Mouse (Mus musculus): ENCODE measurements around the gene Klhl32.
"Not testable (repeated sequence)": the region's sequence is repeated elsewhere in the genome, so short reads cannot be mapped to it uniquely, and the experiment has no call there.

The Klhl32 gene

DNA sequence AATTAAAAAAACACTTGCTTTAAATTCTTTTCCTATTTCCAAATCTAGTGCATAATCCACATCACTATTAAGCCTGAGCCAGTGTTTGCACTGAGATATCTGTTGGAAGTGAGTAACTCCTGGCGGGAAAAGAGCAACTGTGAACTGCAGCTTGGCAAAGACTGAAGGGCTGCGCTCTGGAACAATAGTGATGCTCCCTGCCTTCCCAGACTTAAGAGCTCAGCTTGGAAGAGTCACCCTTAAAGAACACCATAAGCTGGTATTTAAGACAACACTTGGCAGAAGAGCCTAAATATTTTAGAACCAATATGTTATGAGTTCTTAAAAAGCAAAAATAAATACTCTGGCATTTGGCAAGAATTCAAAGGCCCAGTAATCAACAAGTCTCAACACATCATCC lies 55.7 kb downstream of the Klhl32 start:
- no peak for DNase-seq (ENCODE audit: low read depth, low spot score)

DNA sequence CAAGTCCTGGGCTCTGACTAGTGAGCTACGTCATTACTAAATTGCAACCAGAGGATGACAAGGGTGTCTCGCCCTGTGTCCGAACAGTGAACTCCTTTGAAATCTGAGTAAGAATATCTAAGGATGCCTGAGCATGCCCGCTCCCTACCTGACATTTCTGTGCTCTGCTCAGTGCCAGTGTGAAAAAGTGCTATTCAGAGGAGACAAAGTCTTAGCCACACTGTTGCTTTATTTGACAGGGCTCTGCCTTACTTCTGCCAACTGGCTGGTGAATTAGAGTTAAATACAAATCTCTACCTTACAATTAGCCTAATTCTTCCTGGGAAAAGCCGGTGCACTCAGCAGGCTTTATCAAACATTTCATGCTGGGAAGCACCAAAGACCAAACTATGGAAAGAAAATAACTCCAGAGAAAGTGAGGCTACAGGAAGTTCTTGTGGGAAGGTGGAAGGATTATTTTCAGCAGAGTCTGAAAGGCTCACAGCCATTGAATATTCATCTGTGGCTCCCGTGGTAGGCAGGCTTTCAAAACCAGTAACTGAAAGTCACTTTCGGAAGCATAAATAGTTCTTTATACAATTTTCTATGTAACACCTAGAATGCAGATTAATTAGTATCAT lies 57.1 kb downstream of the Klhl32 start:
- DNase-seq (ENCODE audit: low read depth, low spot score): no peak

DNA sequence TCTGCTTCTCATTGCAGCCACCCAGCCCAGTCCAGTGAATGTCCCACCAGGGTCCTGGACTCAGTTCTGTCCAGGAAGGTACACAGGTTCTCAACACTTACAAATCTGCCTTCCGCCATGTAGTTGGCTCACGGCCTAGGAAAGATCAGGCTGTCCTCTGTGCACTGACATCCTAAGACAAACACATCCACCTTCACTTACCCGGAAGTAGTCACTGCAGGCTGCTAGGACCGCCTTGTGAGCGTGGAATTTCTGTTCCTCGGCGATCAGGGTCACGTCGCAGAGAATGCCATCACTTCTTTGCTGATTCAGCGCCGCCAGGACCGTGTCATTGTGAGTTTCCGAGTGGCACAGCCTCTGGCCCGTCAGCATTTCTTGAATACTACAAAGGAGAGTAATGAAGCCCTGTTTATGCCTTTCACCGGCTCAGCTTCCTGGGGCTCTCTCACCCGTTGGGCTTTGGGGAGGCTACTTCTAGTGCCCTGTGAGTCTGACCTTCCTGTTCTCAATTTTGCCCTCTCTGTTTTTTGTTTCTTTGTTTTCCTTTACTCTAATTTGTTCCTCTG lies 58.4 kb downstream of the Klhl32 start:
- DNase-seq (ENCODE audit: low read depth, low spot score): peak; percentile 54

DNA sequence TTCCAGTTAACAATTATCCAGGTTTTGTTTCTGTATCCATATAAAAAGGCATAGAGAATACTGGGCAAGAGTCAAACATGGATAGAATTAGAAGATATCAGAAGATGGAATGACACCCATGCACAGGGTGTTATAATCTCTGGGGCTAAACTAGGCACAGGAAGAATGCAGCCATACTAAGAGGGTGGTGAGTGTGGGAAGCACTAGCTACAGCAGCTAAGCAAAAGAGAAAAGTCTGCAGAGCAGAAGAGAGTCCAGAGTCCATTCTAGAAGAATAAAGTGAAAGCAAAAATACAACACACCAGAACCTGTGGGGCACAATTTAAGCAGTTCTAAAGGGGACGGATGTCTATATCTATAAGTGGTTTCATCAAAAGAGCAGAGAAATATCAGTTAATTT lies 61.6 kb downstream of the Klhl32 start:
- DNase-seq (ENCODE audit: low read depth, low spot score): no peak

DNA sequence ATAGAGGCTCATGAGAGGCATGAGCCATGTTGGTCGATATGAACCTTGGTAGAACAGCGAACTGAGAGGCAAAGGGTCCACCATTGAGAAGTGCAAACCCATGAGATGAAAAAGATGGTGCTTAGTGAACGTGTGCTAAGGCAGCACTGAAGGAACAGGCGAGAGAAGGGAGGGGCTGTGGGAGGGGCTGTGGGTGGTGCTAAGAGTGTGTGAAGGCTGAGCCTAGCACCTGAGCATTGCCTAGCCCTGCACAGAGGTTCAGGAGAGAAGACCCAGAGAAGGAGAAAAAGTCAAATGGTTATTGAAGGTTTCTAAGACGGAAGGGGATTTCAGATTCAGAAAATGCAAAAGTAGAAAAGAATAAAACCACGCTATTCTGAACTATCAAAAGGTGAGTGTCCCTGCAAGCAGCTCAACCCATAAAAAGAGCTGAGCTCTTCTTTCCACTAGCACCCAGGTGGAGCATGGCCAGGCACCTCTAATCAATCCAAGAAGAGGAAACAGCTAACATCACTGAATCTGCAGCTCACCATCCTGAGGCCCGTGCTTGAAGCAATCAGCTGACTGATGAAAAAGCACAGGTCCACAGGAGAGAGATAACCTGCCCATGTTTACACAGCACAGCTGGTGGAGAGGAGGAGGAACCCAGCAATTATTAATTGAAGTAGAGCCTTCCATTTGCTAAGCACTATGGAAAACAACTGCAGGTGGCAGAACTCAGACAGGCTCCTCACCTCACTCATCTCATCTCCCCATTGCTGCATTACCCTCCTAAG lies 65.0 kb downstream of the Klhl32 start:
- DNase-seq (ENCODE audit: low read depth, low spot score): no peak

DNA sequence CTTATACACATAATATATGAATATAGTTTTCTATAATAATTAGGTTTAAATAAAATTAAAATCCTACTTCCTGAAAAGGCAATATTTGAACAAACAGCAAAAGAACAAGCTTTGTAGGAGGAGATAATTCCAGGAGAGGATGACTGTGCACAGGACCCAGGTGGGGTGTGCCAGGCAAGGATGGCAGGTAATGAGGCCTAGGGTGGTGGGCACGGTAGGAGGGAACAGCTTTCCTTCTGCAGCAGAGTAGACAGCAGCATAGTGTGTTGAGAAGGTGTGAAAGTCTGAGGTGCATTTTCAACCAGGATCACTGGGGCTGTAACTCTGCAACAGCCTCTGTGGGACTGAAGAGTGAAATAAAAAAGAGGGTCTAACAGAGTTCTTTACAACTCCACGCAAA lies 85.0 kb downstream of the Klhl32 start:
- DNase-seq (ENCODE audit: low read depth, low spot score): no peak

DNA sequence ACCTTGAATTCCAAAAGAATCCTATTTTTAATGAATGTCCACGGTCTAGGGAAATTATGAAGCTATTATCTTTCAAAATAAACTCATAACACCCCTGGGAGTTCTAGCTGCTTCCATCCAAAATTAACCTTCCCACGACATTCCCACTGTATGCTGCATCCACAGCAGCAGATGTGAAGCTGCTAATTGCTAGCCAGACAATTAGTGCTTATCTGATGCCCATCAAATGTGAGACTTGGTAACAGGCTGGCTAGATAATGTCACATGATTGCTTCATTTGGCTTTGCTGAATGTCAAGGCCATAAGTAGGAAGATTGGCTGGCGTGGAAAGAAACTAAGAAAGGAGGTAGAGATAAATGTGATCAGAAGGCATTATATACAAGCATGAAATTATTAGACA lies 85.5 kb downstream of the Klhl32 start:
- DNase-seq (ENCODE audit: low read depth, low spot score): no peak

DNA sequence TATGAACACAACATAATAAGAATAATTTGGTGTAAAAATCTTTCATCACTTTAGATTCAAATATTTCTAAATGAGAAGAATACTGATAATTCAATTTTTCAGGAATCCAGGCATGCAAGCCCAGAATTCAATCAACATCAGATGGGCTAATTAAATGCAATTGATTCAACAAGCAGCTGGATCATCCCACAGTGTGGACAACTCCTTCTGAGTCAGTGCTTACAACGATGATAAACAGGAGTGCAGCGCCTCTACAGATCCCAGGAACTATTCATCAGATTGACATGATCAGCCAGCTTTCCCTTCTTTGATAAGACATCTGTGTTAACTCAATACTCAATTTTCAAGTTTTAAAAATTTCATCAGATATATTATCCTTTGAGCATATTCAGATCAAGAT lies 86.4 kb downstream of the Klhl32 start:
- no peak for DNase-seq (ENCODE audit: low read depth, low spot score)

DNA sequence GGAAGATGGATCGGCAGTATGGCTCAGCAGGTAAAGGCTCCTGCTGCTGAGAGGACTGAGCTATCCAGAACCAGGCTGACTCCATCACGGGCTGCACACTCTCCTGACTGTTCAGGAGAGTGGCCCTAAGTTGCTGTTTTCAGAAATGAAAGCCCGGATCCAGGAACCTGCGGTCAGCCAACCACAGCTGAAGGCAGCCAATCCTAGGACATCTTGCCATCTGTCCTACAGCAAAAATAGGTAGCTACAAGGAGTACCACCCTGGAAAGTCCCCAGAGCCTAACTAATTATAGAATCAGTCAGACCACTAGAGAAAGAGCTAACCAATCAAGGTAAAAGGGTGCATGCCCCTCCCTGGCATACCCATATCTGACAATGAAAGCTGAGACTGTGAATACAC lies 87.5 kb downstream of the Klhl32 start:
- DNase-seq (ENCODE audit: low read depth, low spot score): no peak

DNA sequence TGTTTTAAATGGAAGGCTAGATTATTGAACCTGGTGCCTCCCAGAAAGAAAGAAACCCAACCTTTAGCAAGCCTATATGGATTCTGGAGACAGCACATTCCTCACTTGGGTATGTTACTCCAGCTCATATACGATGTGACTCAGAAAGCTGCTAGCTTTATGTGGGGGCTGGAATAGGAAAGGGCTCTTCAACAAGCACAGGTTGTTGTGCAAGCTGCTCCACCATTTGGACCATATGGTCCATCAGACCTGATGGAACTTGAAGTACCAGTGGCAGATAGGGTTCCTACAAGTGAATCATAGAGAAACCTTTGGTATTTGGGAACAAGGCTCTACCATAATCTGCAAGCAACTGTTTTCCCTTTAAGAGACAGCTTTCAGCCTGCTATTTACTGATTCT lies 92.0 kb downstream of the Klhl32 start:
- no peak for DNase-seq (ENCODE audit: low read depth, low spot score)

DNA sequence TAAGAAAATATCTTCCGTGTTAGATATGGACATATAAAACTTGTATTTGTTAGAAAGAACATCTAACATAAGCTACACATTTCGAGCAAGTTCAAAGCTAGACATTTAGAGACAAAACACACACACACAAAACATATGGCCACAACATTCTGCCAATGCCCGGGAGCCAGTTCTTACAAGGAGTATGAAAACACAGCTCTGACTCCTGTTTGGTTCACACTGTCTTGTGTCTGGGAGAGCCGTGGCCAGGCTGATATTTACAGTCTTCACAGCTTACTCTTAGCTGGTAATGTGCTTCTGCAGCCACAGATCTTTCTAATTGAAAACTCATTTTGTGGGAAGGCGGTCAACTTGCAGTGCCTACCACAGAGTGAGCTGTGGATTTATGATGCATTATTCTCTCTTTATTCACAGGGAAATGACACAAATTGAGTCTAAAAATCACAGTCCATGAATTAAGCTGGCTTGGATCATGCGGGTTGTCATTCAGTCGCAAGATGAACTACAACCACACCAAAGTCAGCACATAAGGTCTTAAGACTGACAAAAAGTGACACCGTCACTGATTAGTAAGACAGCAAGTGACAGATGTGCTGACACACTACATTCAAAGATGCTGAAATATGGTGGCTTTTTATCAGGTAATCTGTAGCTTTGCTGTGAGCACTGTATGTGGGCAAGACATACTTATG lies 98.3 kb downstream of the Klhl32 start:
- no peak for DNase-seq (ENCODE audit: low read depth, low spot score)

DNA sequence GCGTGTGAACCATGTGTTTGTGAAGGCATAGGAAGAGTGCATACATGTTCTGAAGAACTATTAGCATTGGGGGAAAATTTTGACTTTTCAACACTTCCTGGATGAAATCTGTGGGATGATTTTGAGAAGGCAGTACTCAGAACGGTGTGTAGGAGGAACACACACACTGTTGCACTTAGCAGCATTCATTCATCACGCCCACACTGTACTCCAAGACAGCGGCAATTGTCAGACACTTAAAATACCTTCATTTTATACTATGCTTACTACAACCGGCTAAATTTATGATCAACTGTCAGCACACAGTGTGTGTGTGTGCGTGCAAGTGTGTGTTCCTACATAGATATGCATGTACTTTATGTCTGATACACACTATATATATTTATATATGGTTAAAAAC lies 113.8 kb downstream of the Klhl32 start:
- DNase-seq (ENCODE audit: low read depth, low spot score): no peak

DNA sequence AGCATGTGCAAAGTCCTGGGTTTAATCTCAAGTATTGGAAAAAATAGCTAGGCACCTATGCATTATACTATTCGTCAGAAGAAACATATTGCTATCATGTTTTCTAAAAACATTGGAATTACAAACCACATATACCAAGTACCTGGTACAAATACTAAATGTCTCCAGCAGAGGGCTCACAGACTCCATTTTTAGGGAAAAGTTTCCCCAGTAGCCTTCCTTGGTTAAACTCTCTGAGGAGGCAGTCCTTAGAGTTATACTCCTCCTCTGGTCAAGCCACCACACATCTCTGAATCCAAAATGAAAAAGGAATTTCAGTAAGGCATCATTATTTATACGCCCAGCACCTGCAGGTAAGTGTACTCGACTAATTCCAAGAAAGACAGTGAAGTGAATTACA lies 130.1 kb downstream of the Klhl32 start:
- DNase-seq (ENCODE audit: low read depth, low spot score): peak; percentile 71

DNA sequence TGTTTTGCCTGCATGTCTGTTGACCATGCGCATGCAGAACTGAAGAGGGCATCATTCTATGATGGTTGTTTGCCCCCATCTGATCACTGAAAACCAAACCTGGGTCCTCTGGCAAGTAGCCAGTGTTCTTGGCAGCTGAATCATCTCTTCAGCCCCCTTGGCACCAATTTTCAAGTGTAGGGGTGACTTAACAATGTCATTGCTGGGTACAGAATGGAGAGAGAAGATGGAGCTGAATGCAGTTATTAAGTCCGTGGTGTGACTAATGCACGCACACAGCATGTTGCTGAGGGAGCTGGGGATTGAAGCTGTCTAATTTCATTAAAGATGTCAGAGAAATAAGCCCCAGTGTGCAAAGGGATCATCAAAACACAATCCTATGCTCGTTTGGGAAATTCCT lies 135.4 kb downstream of the Klhl32 start:
- no peak for DNase-seq (ENCODE audit: low read depth, low spot score)

DNA sequence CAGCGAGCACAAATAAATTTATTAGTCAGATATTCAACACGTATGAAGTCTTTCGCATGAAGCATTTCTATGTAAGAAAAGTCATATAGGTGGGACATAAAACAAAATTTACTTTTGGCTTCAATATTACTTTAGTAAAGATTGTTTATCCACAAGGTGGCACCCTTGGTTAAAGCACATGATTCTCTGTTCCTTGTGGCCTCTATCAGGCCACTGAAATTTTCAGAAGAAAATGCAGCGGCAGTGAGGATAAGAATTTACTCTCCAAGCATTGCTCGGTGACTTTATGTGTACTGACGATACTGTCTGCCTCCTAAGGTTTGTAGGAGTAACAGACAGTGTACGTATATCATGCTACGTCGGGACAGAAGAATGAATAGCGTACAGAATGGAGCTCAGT lies 136.6 kb downstream of the Klhl32 start:
- DNase-seq (ENCODE audit: low read depth, low spot score): no peak

DNA sequence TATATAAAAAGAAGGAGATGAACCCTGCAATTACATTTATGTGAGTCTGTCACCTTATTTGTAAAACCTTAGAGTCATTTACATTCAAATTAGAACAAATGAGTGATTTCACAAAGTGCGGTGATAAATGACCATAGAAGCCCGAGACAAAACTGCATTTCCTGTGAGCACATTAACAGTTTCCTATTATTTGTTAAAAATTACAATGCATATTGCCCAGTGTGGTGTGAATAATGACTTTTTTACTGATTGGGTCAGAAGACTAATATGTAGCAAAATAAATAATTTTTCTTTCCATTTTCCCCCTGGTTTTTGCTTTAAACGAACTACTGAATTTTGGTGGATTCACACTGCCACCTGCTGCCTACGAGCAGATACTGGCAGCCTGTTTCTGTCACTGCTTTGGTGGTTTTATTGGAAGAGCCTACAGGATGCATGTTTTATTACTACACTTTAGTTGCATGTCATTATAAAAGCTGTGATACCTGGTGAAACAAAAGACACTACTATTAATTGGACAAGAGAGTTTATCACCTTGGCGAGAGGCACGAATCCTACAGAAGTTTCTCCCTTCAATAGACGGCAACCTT lies 152.3 kb downstream of the Klhl32 start:
- DNase-seq (ENCODE audit: low read depth, low spot score): no peak

DNA sequence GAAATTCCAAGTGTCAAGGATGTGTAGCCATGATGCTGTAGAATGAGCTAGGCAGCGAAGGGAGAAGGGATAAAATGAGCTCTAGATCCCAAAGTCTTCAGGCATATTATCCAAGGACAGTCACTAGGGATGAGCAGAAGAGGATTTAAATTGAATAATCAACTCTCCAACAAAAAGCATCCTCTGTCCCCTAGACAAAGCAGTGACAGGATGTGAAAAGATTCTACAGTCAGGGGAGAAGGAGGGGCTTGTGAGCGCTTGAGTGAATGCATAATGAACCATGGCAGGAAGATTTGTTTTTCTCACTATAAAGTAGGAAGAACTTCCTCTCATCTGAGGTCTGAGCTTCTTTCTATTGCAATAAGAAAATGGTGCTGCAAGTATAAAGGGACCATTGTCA lies 170.8 kb downstream of the Klhl32 start:
- no peak for DNase-seq (ENCODE audit: low read depth, low spot score)

DNA sequence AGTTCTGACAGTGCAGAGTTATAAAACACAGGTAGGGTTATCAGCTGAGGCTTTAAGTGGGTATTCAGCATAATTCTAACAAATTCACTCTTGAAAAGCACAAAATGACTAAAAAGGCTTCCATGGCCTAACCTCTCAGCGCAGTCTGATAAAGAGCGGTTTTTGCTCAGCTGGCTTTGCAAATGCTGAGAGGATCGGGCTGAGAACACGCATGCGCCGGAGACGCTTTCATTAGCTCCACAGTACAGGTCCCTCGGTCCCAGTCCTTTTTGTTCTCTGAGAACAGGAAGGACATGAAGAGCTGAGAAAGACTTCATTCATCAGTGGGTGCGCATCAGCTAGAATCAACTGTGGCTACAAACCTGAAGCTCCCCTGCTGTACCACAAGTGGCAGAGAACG lies 180.9 kb downstream of the Klhl32 start:
- no peak for DNase-seq (ENCODE audit: low read depth, low spot score)

DNA sequence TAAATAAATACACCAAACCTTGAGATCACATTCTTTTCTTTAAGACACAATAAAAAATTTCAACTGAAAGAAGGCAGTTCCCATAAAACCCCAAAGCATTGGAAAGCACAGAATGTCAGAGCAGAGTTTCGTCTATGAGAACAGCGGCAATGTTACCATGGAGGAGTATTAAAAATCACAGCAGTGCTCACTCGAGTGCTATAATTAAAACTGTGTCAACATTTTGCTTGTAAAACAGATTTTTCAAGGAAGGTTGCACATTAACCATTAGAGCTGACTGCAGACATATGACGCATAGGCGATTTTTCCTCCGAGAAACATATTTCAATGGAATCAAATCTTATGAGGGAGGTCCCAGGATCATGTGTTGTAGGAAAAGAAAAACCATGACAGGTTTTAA lies 191.7 kb downstream of the Klhl32 start:
- no peak for DNase-seq (ENCODE audit: low read depth, low spot score)

DNA sequence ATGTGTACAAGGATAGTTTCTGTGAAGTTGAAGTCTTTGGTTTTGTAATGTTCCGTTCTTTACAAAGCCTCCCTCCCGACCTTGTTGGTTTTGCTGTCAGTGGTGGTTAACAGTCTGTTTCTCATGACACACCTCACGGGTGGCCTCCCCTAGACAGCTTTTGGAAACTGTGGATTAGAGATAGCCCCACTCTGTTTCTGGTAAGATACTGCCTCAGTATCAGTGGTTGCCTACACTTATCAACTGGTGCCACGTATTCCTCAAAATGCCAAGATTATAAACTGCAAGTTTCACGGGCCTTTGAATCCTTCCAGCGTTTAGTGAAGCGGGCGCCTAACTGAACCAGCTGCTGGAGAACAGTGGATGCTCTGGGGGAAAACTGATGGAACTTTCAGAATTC lies 206.2 kb downstream of the Klhl32 start:
- not testable (repeated sequence) for DNase-seq (ENCODE audit: low read depth, low spot score)

DNA sequence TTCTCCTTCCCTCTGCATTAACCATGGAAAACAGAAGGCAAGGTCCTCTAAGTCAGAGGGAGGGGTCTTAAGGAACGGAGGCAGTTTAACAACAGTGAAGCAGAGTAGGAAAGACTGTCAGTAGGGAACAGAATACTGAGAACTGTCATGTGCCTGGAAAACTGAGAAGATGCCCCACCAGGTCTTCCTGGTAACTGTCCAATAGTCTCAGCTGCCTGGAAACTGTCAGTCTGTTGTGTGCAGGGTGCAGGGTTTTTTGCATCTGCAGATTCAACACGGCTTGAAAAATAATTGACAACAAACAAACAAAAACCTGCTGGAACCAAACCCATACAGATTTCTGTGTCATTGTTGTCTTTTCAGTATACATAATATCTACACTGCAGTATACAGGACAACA lies 208.6 kb downstream of the Klhl32 start:
- DNase-seq (ENCODE audit: low read depth, low spot score): no peak

DNA sequence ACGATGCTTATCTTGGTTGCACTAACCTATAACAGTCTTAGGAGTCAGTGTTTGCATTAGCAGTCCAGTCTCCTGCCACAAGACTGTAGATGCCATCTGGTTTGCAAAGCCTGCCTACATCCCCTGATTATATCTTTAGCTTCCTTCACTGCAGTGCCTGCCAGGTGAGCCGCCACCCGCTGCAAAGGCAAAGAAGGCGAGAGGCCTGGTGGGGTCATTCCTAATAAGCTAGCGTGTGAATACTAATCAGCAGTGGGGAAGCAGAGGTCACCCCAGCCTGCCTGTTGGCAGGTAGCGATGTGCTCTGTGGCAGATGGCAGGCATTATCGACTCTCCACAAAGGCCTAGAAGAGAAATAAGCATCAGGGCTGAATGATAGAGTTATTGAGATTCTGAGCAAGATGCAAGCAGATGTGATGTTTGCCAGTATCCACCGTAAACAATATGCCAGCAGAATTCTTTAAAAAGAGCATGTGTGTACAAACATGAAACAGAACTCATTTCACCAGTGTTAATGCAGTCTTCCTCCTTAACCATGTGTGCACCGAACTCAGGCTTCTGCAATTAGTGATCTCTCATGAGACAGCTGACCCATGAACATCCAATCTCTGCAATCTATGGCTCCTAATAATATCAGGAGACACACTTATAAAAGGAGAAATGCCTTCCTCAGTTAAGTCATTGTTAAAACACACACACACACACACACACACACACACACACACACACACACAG lies 219.6 kb downstream of the Klhl32 start:
- no peak for DNase-seq (ENCODE audit: low read depth, low spot score)
